Mouse (Mus musculus) adrenal gland, adult 18-20 months (tissue): ENCODE data around the gene Mad1l1. TPM values are rescaled to one million over a fixed set of nuclear protein-coding genes. Genes with fewer than 3 reads are reported as not detected.
A peak's percentile ranks its signal among the peaks of the same experiment; 100 is the strongest.

Experiments used
- DNase-seq, 2 experiments: peaks; one replicate each; pipeline ENCODE4 v3.0.0; 2021 to 2022; ENCODE audit warnings: low spot score in 2 of 2
- total RNA-seq, 2 experiments: library from RNA; stranded (reverse); gene quantifications; 1 replicate in 1 of 2; 2 replicates in 1 of 2; pipeline ENCODE4 v1.2.3; 2021

Gene Mad1l1
- total RNA-seq, 2 experiments from 2014 or later: 11.4 to 12.9 TPM

- no peak for DNase-seq
Observed at GRCm38 (mm10) chr5:140104891-140105290, 216.5 kb downstream of the Mad1l1 start.

GRCm38 (mm10) chr5:140102731-140103130, 218.6 kb downstream of the Mad1l1 start:
- no peak for DNase-seq

GRCm38 (mm10) chr5:140101409-140102009, 219.8 kb downstream of the Mad1l1 start:
- DNase-seq: no peak

- DNase-seq: no peak
Observed at GRCm38 (mm10) chr5:140098711-140099110, 222.6 kb downstream of the Mad1l1 start.

- DNase-seq: no peak
Observed at GRCm38 (mm10) chr5:140095203-140095602, 226.1 kb downstream of the Mad1l1 start.

GRCm38 (mm10) chr5:140093489-140093888, 227.9 kb downstream of the Mad1l1 start:
- DNase-seq: no peak

- no peak for DNase-seq
Observed at GRCm38 (mm10) chr5:140091601-140092000, 229.8 kb downstream of the Mad1l1 start.

GRCm38 (mm10) chr5:140089263-140089662, 232.1 kb downstream of the Mad1l1 start:
- no peak for DNase-seq

GRCm38 (mm10) chr5:140087242-140087641, 234.1 kb downstream of the Mad1l1 start:
- DNase-seq: no peak

- DNase-seq: no peak
Observed at GRCm38 (mm10) chr5:140084341-140084740, 237.0 kb downstream of the Mad1l1 start.

GRCm38 (mm10) chr5:140083911-140084310, 237.4 kb downstream of the Mad1l1 start:
- DNase-seq: no peak

GRCm38 (mm10) chr5:140082204-140082812, 239.0 kb downstream of the Mad1l1 start:
- no peak for DNase-seq

- DNase-seq: no peak
Observed at GRCm38 (mm10) chr5:140081084-140081483, 240.3 kb downstream of the Mad1l1 start.

GRCm38 (mm10) chr5:140079511-140079910, 241.8 kb downstream of the Mad1l1 start:
- peak in 1 of 2 experiments; percentile 25 for DNase-seq

- DNase-seq: no peak
Observed at GRCm38 (mm10) chr5:140078406-140078805, 242.9 kb downstream of the Mad1l1 start.

- DNase-seq: no peak
Observed at GRCm38 (mm10) chr5:140076438-140076837, 244.9 kb downstream of the Mad1l1 start.

GRCm38 (mm10) chr5:140073671-140074116, 247.7 kb downstream of the Mad1l1 start:
- no peak for DNase-seq

GRCm38 (mm10) chr5:140073148-140073670, 248.1 kb downstream of the Mad1l1 start:
- no peak for DNase-seq

- DNase-seq: peak in 1 of 2 experiments; percentile 42
Observed at GRCm38 (mm10) chr5:140068506-140068905, 252.8 kb downstream of the Mad1l1 start.

- DNase-seq: no peak
Observed at GRCm38 (mm10) chr5:140068051-140068450, 253.3 kb downstream of the Mad1l1 start.

- no peak for DNase-seq
Observed at GRCm38 (mm10) chr5:140066769-140067168, 254.6 kb downstream of the Mad1l1 start.

GRCm38 (mm10) chr5:140066281-140066680, 255.1 kb downstream of the Mad1l1 start:
- no peak for DNase-seq
